Mouse (Mus musculus) forebrain, embryonic 10.5 days (tissue): Measurements from ENCODE around the gene Slc23a2. TPM values are rescaled to one million over a fixed set of nuclear protein-coding genes. Genes with fewer than 3 reads are reported as not detected.
A peak's percentile ranks its signal among the peaks of the same experiment; 100 is the strongest.

Experiments
- DNase-seq: peaks from one replicate; pipeline ENCODE4 v3.0.0-alpha.2; 2017; ENCODE audit warnings: low spot score; ENCODE audit errors: extremely low spot score
- H3K27ac ChIP-seq: fragments of 300-500 bp; sonication (generic); 2 replicates; pipeline ENCODE4 v1.5.1; 2016; ENCODE audit warnings: mild to moderate bottlenecking
- H3K27me3 ChIP-seq: fragments of 300-500 bp; sonication (generic); 2 replicates; pipeline ENCODE4 v1.6.1; 2016; ENCODE audit warnings: mild to moderate bottlenecking; ENCODE audit not compliant: poor library complexity, severe bottlenecking
- H3K36me3 ChIP-seq: fragments of 300-500 bp; sonication (generic); replicated peaks from 2 replicates; pipeline ENCODE4 v1.6.1; 2016; ENCODE audit warnings: mild to moderate bottlenecking, moderate library complexity
- H3K4me1 ChIP-seq: fragments of 300-500 bp; sonication (generic); 2 replicates; pipeline ENCODE4 v1.6.1; 2016
- H3K4me3 ChIP-seq: fragments of 300-500 bp; sonication (generic); 2 replicates; pipeline ENCODE4 v1.5.1; 2016; ENCODE audit warnings: mild to moderate bottlenecking, moderate library complexity
- H3K9me3 ChIP-seq: fragments of 300-500 bp; sonication (generic); 2 replicates; pipeline ENCODE4 v1.6.1; 2016; ENCODE audit warnings: mild to moderate bottlenecking, moderate library complexity
- WGBS: fragments of 180-500 bp; shearing (Covaris S2); methylation state at CpG from one replicate; pipeline ENCODE4 v1.1.7; 2016; 5-methylcytosine and 5-hydroxymethylcytosine counted together
- polyA plus RNA-seq: library from polyadenylated mRNA; unstranded; fragments of >200 nt; fragmentation: Nextera tagmentation; extraction: Ambion mirVana; gene quantifications from 2 replicates; pipeline ENCODE4 v1.2.1, GENCODE M21; 2016

Slc23a2 gene
- polyA plus RNA-seq, 1 experiment from 2014 or later, result 12.6 TPM

GRCm38 (mm10) chr2:132107611-132108010 lies 37.3 kb downstream of the Slc23a2 start:
- WGBS, result 75% methylated on average over 9 of the region's 9 CpGs
- H3K4me3 ChIP-seq, result no peak overlapping the region
- no peak overlapping the region for H3K27ac ChIP-seq
- no peaks in the 10 kb centered on the region for H3K9me3 ChIP-seq
- peaks cover 30% of the 10 kb centered on the region for H3K4me1 ChIP-seq
- peaks cover 7% of the 10 kb centered on the region for H3K36me3 ChIP-seq
- no peaks in the 10 kb centered on the region for H3K27me3 ChIP-seq
- no peak for DNase-seq

- 75% methylated on average over 5 of the region's 5 CpGs for WGBS
These were observed 38.8 kb downstream of the Slc23a2 start for GRCm38 (mm10) chr2:132106069-132106468.

GRCm38 (mm10) chr2:132103265-132103664 lies 41.6 kb downstream of the Slc23a2 start:
- Histone ChIP-seq H3K4me3 (no peak overlapping the region), H3K36me3 (peaks cover 21% of the 10 kb centered on the region), H3K9me3 (no peaks in the 10 kb centered on the region), H3K27ac (no peak overlapping the region), H3K4me1 (peaks cover 32% of the 10 kb centered on the region), H3K27me3 (no peaks in the 10 kb centered on the region)
- peak; percentile 37 for DNase-seq
- 19% methylated on average over 8 of the region's 8 CpGs for WGBS

More at GRCm38 (mm10) chr2:132106069-132106468, 38.8 kb downstream of the Slc23a2 start:
- no peak for DNase-seq
- H3K4me3 ChIP-seq, result no peak overlapping the region
- no peaks in the 10 kb centered on the region for H3K27me3 ChIP-seq
- 0 out of 2 replicates have a peak overlapping the region, but pooled peaks have one; percentile 3 for H3K27ac ChIP-seq
- peaks cover 7% of the 10 kb centered on the region for H3K36me3 ChIP-seq
- H3K9me3 ChIP-seq, result no peaks in the 10 kb centered on the region
- H3K4me1 ChIP-seq, result peaks cover 32% of the 10 kb centered on the region

GRCm38 (mm10) chr2:132102505-132103130 lies 42.3 kb downstream of the Slc23a2 start:
- WGBS, result 78% methylated on average over 10 of the region's 10 CpGs
- peaks cover 24% of the 10 kb centered on the region for H3K36me3 ChIP-seq
- H3K4me3 ChIP-seq, result no peak overlapping the region
- no peaks in the 10 kb centered on the region for H3K27me3 ChIP-seq
- H3K27ac ChIP-seq, result no peak overlapping the region
- no peak for DNase-seq
- peaks cover 32% of the 10 kb centered on the region for H3K4me1 ChIP-seq
- H3K9me3 ChIP-seq, result no peaks in the 10 kb centered on the region

- DNase-seq, result no peak
- H3K27me3 ChIP-seq, result no peaks in the 10 kb centered on the region
- 81% methylated on average over 9 of the region's 9 CpGs for WGBS
These were observed 45.8 kb downstream of the Slc23a2 start for GRCm38 (mm10) chr2:132098942-132099672.

GRCm38 (mm10) chr2:132098365-132098764 lies 46.5 kb downstream of the Slc23a2 start:
- Histone ChIP-seq H3K4me1 (peaks cover 9% of the 10 kb centered on the region), H3K27ac (no peak overlapping the region), H3K9me3 (no peaks in the 10 kb centered on the region), H3K36me3 (peaks cover 24% of the 10 kb centered on the region), H3K27me3 (no peaks in the 10 kb centered on the region), H3K4me3 (no peak overlapping the region)
- WGBS, result 93% methylated on average over 4 of the region's 4 CpGs
- no peak for DNase-seq

More at GRCm38 (mm10) chr2:132098942-132099672, 45.8 kb downstream of the Slc23a2 start:
- Histone ChIP-seq H3K4me1 (peaks cover 13% of the 10 kb centered on the region), H3K4me3 (no peak overlapping the region), H3K9me3 (no peaks in the 10 kb centered on the region), H3K36me3 (peaks cover 24% of the 10 kb centered on the region), H3K27ac (no peak overlapping the region)

GRCm38 (mm10) chr2:132096582-132096981 lies 48.3 kb downstream of the Slc23a2 start:
- Histone ChIP-seq H3K4me3 (no peak overlapping the region), H3K9me3 (no peaks in the 10 kb centered on the region), H3K36me3 (peaks cover 24% of the 10 kb centered on the region), H3K27me3 (no peaks in the 10 kb centered on the region), H3K27ac (no peak overlapping the region), H3K4me1 (no peaks in the 10 kb centered on the region)
- no peak for DNase-seq
- WGBS, result 81% methylated on average over 4 of the region's 4 CpGs

GRCm38 (mm10) chr2:132095821-132096220 lies 49.1 kb downstream of the Slc23a2 start:
- Histone ChIP-seq H3K27me3 (no peaks in the 10 kb centered on the region), H3K27ac (no peak overlapping the region), H3K36me3 (peaks cover 24% of the 10 kb centered on the region), H3K4me1 (no peaks in the 10 kb centered on the region), H3K9me3 (no peaks in the 10 kb centered on the region), H3K4me3 (no peak overlapping the region)
- 92% methylated on average over 6 of the region's 6 CpGs for WGBS
- DNase-seq, result no peak

GRCm38 (mm10) chr2:132094441-132095230 lies 50.3 kb downstream of the Slc23a2 start:
- Histone ChIP-seq H3K9me3 (no peaks in the 10 kb centered on the region), H3K36me3 (peaks cover 16% of the 10 kb centered on the region), H3K4me1 (peaks cover 8% of the 10 kb centered on the region), H3K27ac (no peak overlapping the region), H3K27me3 (no peaks in the 10 kb centered on the region), H3K4me3 (no peak overlapping the region)
- WGBS, result 84% methylated on average over 11 of the region's 11 CpGs
- DNase-seq, result no peak

GRCm38 (mm10) chr2:132093739-132094138 lies 51.2 kb downstream of the Slc23a2 start:
- H3K36me3 ChIP-seq, result peaks cover 11% of the 10 kb centered on the region
- 82% methylated on average over 2 of the region's 2 CpGs for WGBS

GRCm38 (mm10) chr2:132093298-132093697 lies 51.6 kb downstream of the Slc23a2 start:
- Histone ChIP-seq H3K27me3 (no peaks in the 10 kb centered on the region), H3K36me3 (peaks cover 11% of the 10 kb centered on the region), H3K9me3 (no peaks in the 10 kb centered on the region), H3K27ac (no peak overlapping the region), H3K4me3 (no peak overlapping the region), H3K4me1 (peaks cover 8% of the 10 kb centered on the region)
- DNase-seq, result no peak
- 100% methylated on average over 1 of the region's 1 CpGs for WGBS

More at GRCm38 (mm10) chr2:132093739-132094138, 51.2 kb downstream of the Slc23a2 start:
- H3K27me3 ChIP-seq, result no peaks in the 10 kb centered on the region
- no peak for DNase-seq
- no peak overlapping the region for H3K27ac ChIP-seq
- H3K4me1 ChIP-seq, result peaks cover 8% of the 10 kb centered on the region
- no peak overlapping the region for H3K4me3 ChIP-seq
- no peaks in the 10 kb centered on the region for H3K9me3 ChIP-seq

- DNase-seq, result no peak
- peaks cover 13% of the 10 kb centered on the region for H3K36me3 ChIP-seq
- H3K4me3 ChIP-seq, result no peak overlapping the region
- WGBS, result 94% methylated on average over 3 of the region's 3 CpGs
- peaks cover 8% of the 10 kb centered on the region for H3K4me1 ChIP-seq
- H3K27me3 ChIP-seq, result no peaks in the 10 kb centered on the region
- H3K27ac ChIP-seq, result no peak overlapping the region
- no peaks in the 10 kb centered on the region for H3K9me3 ChIP-seq
These were observed 52.2 kb downstream of the Slc23a2 start for GRCm38 (mm10) chr2:132092722-132093121.
